Mouse (Mus musculus): ENCODE measurements at regions not wholly inside any gene's neighbourhood (a gene's known extent, or its start where the extent isn't known, plus 50 kb on each side); places are given as distances from the start of the nearest gene placed in this dataset.

- no peaks in the 10 kb centered on the region for H3K36me3 ChIP-seq (ENCODE audit: insufficient read depth, low read length)
- no peaks in the 10 kb centered on the region for H3K9me3 ChIP-seq (ENCODE audit: low read length)
- H3K4me2 ChIP-seq (replicated peaks; ENCODE audit: low read depth, low read length), result no peak overlapping the region
- no peaks in the 10 kb centered on the region for H3K27me3 ChIP-seq (ENCODE audit: insufficient read depth, low read length)
- 82% methylated on average over 1 of the region's 1 CpGs for WGBS
- no peak overlapping the region for H3K9ac ChIP-seq (replicated peaks; ENCODE audit: low read length)
- no peak overlapping the region for H3K27ac ChIP-seq (ENCODE audit: low read length)
- no peaks in the 10 kb centered on the region for H3K4me1 ChIP-seq (ENCODE audit: insufficient read depth, low read length)
- no peak overlapping the region for H3K4me3 ChIP-seq (ENCODE audit: low read length)
- ATAC-seq (ENCODE audit: low FRiP score, low TSS enrichment), result no peak
Measured at GRCm38 (mm10) chr2:139311401-139311812, 182.3 kb upstream of the Sptlc3 start.

DNA sequence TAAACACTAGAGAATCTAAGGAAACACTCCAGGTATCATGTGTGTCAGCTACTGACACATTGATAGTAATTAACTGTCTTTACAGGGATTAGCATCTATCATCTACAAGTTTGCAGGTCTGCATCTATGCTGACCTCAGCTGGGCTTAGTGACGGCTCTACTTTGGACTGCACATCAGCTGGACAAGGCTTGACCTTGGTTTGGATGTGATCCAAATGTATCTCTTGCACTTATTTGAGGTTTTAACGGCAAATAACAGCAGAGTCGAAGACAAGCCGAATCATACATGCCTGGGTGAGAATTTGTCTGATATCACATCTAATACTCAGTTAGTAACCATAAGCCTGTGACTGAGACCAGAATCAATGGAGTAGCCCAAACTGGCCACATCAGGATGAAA is 181.7 kb upstream of the Sptlc3 start:
- Histone ChIP-seq H3K4me2 (replicated peaks; ENCODE audit: low read depth, low read length) (no peak overlapping the region), H3K4me1 (ENCODE audit: insufficient read depth, low read length) (no peaks in the 10 kb centered on the region), H3K27ac (ENCODE audit: low read length) (no peak overlapping the region), H3K4me3 (ENCODE audit: low read length) (no peak overlapping the region), H3K9ac (replicated peaks; ENCODE audit: low read length) (no peak overlapping the region), H3K36me3 (ENCODE audit: insufficient read depth, low read length) (no peaks in the 10 kb centered on the region), H3K9me3 (ENCODE audit: low read length) (no peaks in the 10 kb centered on the region), H3K27me3 (ENCODE audit: insufficient read depth, low read length) (no peaks in the 10 kb centered on the region)
- no peak for ATAC-seq (ENCODE audit: low FRiP score, low TSS enrichment)
- 79% methylated on average over 4 of the region's 4 CpGs for WGBS

DNA sequence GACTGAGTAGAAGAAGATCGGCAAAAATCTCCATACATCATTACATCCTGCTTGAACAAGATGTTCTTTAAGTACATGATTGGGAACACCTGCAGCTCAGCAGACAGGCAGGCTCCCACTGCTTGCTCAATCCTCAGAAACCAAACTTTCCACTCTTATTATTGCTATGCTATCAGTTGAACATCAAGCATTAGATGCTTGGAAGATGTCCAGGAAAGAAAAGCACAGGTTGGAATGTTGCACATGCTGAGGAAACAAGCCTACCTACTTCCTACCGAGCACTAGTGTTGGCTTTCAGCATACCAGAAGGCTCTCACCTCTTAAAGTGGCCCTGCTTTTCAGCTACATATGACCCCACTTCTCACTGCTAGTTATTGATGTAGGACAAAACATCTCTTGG is 171.2 kb upstream of the Sptlc3 start:
- H3K4me1 ChIP-seq (ENCODE audit: insufficient read depth, low read length), result no peaks in the 10 kb centered on the region
- H3K36me3 ChIP-seq (ENCODE audit: insufficient read depth, low read length), result no peaks in the 10 kb centered on the region
- H3K27ac ChIP-seq (ENCODE audit: low read length), result no peak overlapping the region
- H3K4me2 ChIP-seq (replicated peaks; ENCODE audit: low read depth, low read length), result no peak overlapping the region
- H3K9ac ChIP-seq (replicated peaks; ENCODE audit: low read length), result no peak overlapping the region
- H3K27me3 ChIP-seq (ENCODE audit: insufficient read depth, low read length), result no peaks in the 10 kb centered on the region
- 58% methylated on average over 2 of the region's 2 CpGs for WGBS
- no peak overlapping the region for H3K4me3 ChIP-seq (ENCODE audit: low read length)
- ATAC-seq (ENCODE audit: low FRiP score, low TSS enrichment), result no peak
- H3K9me3 ChIP-seq (ENCODE audit: low read length), result no peaks in the 10 kb centered on the region

GRCm38 (mm10) chr2:139325501-139325900 is 168.2 kb upstream of the Sptlc3 start:
- H3K4me3 ChIP-seq (ENCODE audit: low read length), result no peak overlapping the region
- H3K4me2 ChIP-seq (replicated peaks; ENCODE audit: low read depth, low read length), result no peak overlapping the region
- no peaks in the 10 kb centered on the region for H3K4me1 ChIP-seq (ENCODE audit: insufficient read depth, low read length)
- H3K27ac ChIP-seq (ENCODE audit: low read length), result no peak overlapping the region
- 82% methylated on average over 3 of the region's 3 CpGs for WGBS
- ATAC-seq (ENCODE audit: low FRiP score, low TSS enrichment), result no peak
- H3K27me3 ChIP-seq (ENCODE audit: insufficient read depth, low read length), result no peaks in the 10 kb centered on the region
- H3K9me3 ChIP-seq (ENCODE audit: low read length), result no peaks in the 10 kb centered on the region
- no peak overlapping the region for H3K9ac ChIP-seq (replicated peaks; ENCODE audit: low read length)
- no peaks in the 10 kb centered on the region for H3K36me3 ChIP-seq (ENCODE audit: insufficient read depth, low read length)

DNA sequence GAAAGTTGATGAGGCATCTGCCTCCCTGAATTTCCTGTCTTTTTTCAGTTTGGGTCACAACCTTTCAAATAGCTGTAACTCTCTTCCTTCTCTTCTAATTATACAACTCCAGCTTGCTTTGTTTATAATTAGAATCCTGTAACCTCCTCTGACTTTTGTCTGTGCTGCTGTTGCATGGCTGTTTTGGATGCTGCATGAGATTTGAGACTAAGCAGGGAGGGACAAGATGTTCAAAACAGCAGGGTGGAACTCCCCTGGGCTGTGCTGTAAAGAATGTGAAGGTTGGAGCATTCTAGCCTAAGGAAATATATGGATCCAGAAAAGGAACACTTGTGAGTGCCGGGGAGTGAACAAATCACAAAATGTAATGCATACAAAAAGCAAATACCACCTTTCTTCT is 159.0 kb upstream of the Sptlc3 start:
- no peak overlapping the region for H3K4me3 ChIP-seq (ENCODE audit: low read length)
- H3K9ac ChIP-seq (replicated peaks; ENCODE audit: low read length), result no peak overlapping the region
- H3K4me2 ChIP-seq (replicated peaks; ENCODE audit: low read depth, low read length), result no peak overlapping the region
- H3K27ac ChIP-seq (ENCODE audit: low read length), result no peak overlapping the region
- 56% methylated on average over 1 of the region's 1 CpGs for WGBS
- no peaks in the 10 kb centered on the region for H3K4me1 ChIP-seq (ENCODE audit: insufficient read depth, low read length)
- no peaks in the 10 kb centered on the region for H3K9me3 ChIP-seq (ENCODE audit: low read length)
- no peaks in the 10 kb centered on the region for H3K36me3 ChIP-seq (ENCODE audit: insufficient read depth, low read length)
- no peaks in the 10 kb centered on the region for H3K27me3 ChIP-seq (ENCODE audit: insufficient read depth, low read length)
- ATAC-seq (ENCODE audit: low FRiP score, low TSS enrichment), result peak; percentile 12; the same call in 1 of the 2 replicates

DNA sequence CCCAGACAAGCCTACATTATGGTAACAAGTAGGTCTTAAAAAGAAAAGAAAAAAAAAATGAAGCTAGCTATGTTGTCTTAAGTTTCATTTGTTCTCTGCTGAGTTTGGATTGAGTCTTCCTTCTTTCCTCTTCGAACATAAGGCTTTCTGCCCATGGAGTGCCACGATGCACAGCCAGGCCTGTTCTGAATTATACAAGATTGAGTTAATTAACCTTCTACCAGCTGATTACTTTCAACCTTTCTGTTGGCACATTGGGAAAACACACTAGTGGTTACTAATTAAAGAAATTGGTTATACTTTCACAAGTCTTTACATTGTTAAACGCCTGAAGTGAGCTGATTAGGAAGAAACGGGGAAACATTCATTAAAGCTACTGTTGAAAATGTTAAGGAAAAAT is 155.5 kb upstream of the Sptlc3 start:
- H3K4me1 ChIP-seq (ENCODE audit: insufficient read depth, low read length), result no peaks in the 10 kb centered on the region
- H3K4me2 ChIP-seq (replicated peaks; ENCODE audit: low read depth, low read length), result no peak overlapping the region
- no peaks in the 10 kb centered on the region for H3K9me3 ChIP-seq (ENCODE audit: low read length)
- H3K36me3 ChIP-seq (ENCODE audit: insufficient read depth, low read length), result no peaks in the 10 kb centered on the region
- H3K27ac ChIP-seq (ENCODE audit: low read length), result no peak overlapping the region
- no peak overlapping the region for H3K4me3 ChIP-seq (ENCODE audit: low read length)
- ATAC-seq (ENCODE audit: low FRiP score, low TSS enrichment), result peak; percentile 61; the same call in 1 of the 2 replicates
- H3K27me3 ChIP-seq (ENCODE audit: insufficient read depth, low read length), result no peaks in the 10 kb centered on the region
- no peak overlapping the region for H3K9ac ChIP-seq (replicated peaks; ENCODE audit: low read length)
- WGBS, result 68% methylated on average over 4 of the region's 4 CpGs

- no peaks in the 10 kb centered on the region for H3K27me3 ChIP-seq (ENCODE audit: insufficient read depth, low read length)
- 81% methylated on average over 3 of the region's 3 CpGs for WGBS
- H3K4me3 ChIP-seq (ENCODE audit: low read length), result no peak overlapping the region
- no peaks in the 10 kb centered on the region for H3K9me3 ChIP-seq (ENCODE audit: low read length)
- H3K4me2 ChIP-seq (replicated peaks; ENCODE audit: low read depth, low read length), result no peak overlapping the region
- H3K9ac ChIP-seq (replicated peaks; ENCODE audit: low read length), result no peak overlapping the region
- H3K27ac ChIP-seq (ENCODE audit: low read length), result no peak overlapping the region
- H3K36me3 ChIP-seq (ENCODE audit: insufficient read depth, low read length), result no peaks in the 10 kb centered on the region
- ATAC-seq (ENCODE audit: low FRiP score, low TSS enrichment), result no peak
- no peaks in the 10 kb centered on the region for H3K4me1 ChIP-seq (ENCODE audit: insufficient read depth, low read length)
Measured at GRCm38 (mm10) chr2:139356280-139357010, 137.3 kb upstream of the Sptlc3 start.

GRCm38 (mm10) chr2:139362245-139362847 is 131.4 kb upstream of the Sptlc3 start:
- H3K9ac ChIP-seq (replicated peaks; ENCODE audit: low read length), result no peak overlapping the region
- H3K4me2 ChIP-seq (replicated peaks; ENCODE audit: low read depth, low read length), result no peak overlapping the region
- WGBS, result 78% methylated on average over 1 of the region's 1 CpGs
- ATAC-seq (ENCODE audit: low FRiP score, low TSS enrichment), result no peak
- H3K27ac ChIP-seq (ENCODE audit: low read length), result no peak overlapping the region
- H3K4me3 ChIP-seq (ENCODE audit: low read length), result no peak overlapping the region
- no peaks in the 10 kb centered on the region for H3K27me3 ChIP-seq (ENCODE audit: insufficient read depth, low read length)
- no peaks in the 10 kb centered on the region for H3K36me3 ChIP-seq (ENCODE audit: insufficient read depth, low read length)
- H3K4me1 ChIP-seq (ENCODE audit: insufficient read depth, low read length), result no peaks in the 10 kb centered on the region
- no peaks in the 10 kb centered on the region for H3K9me3 ChIP-seq (ENCODE audit: low read length)

DNA sequence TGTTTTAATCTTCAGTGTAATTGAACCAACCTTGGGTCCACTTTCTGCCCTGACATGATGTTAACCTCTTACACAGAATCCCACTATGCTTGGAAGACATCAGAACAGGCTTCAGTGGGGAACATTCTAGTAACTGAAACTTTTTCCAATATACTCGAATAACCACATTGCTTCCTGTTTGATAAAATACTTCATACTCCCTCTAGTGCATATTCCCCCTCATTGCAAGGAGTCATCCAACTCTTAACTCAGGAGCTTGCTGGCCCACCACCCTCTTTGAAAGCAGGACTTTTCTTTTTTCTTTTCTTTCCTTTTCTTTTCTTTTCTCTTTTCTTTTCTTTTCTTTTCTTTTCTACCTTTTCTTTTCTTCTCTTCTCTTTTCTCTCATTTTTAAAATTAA is 123.6 kb upstream of the Sptlc3 start:
- no peak overlapping the region for H3K4me3 ChIP-seq (ENCODE audit: low read length)
- no peaks in the 10 kb centered on the region for H3K36me3 ChIP-seq (ENCODE audit: insufficient read depth, low read length)
- no peaks in the 10 kb centered on the region for H3K27me3 ChIP-seq (ENCODE audit: insufficient read depth, low read length)
- H3K9ac ChIP-seq (replicated peaks; ENCODE audit: low read length), result no peak overlapping the region
- H3K4me1 ChIP-seq (ENCODE audit: insufficient read depth, low read length), result no peaks in the 10 kb centered on the region
- H3K4me2 ChIP-seq (replicated peaks; ENCODE audit: low read depth, low read length), result no peak overlapping the region
- H3K27ac ChIP-seq (ENCODE audit: low read length), result no peak overlapping the region
- H3K9me3 ChIP-seq (ENCODE audit: low read length), result no peaks in the 10 kb centered on the region
- ATAC-seq (ENCODE audit: low FRiP score, low TSS enrichment), result no peak
- 34% methylated on average over 1 of the region's 1 CpGs for WGBS

GRCm38 (mm10) chr2:139380285-139380684 is 113.4 kb upstream of the Sptlc3 start:
- Histone ChIP-seq H3K4me1 (ENCODE audit: insufficient read depth, low read length) (no peaks in the 10 kb centered on the region), H3K4me3 (ENCODE audit: low read length) (no peak overlapping the region), H3K27ac (ENCODE audit: low read length) (no peak overlapping the region), H3K36me3 (ENCODE audit: insufficient read depth, low read length) (no peaks in the 10 kb centered on the region), H3K9me3 (ENCODE audit: low read length) (no peaks in the 10 kb centered on the region), H3K27me3 (ENCODE audit: insufficient read depth, low read length) (no peaks in the 10 kb centered on the region), H3K9ac (replicated peaks; ENCODE audit: low read length) (no peak overlapping the region), H3K4me2 (replicated peaks; ENCODE audit: low read depth, low read length) (no peak overlapping the region)
- 84% methylated on average over 6 of the region's 6 CpGs for WGBS
- ATAC-seq (ENCODE audit: low FRiP score, low TSS enrichment), result no peak

All from kidney, embryonic 16.5 days (tissue).